Mouse (Mus musculus) gastrocnemius, postnatal 4 days (tissue): ENCODE measurements at regions not wholly inside any gene's neighbourhood (a gene's known extent, or its start where the extent isn't known, plus 50 kb on each side); places are given as distances from the start of the nearest gene placed in this dataset.
A peak's percentile ranks its signal among the peaks of the same experiment; 100 is the strongest.

Experiments
- DNase-seq, 2 experiments: peaks; one replicate each; pipeline ENCODE4 v3.0.0; 2021 to 2022; ENCODE audit warnings: low spot score in 2 of 2, mixed read lengths in 2 of 2

DNA sequence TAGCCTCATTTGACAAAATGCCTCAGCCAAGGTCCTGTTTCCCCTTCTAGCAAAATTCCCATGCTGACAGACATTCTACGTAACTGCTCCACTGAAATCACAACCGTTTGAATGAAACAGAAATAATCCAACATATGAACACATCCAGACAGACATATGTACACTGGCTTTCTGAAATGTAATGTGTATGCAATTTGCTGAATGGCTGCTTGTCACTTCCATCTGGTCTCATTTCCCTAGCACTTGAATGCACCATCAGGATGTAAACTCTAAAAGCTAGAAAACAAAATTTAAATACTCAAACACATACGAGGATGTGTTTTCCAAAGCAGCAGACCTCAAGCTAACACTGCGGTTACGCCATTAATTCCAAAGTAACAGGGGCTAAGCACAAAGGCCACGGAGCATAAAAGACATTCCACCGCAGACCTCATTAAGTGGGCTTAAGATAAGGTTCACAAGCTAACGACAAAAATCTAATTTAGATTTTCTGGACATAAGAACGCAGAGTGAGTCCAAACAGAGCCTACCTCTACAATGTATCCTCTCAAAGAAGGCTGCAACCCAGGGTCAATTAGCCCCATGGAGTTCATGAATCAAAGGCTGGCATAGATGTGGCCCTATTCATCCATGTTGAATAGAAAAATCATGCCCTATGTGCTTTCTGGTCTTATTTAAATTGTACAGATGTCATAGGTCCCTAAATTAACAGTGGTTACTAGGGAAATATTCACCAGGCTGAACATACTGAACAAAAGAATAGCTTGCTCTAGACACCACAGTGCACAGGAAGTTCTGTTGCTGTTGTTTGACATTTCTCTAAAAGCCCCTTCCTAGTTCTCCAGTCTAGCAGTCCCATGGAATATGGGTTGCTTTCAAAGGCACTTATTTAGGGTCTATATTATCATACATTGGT is 630.5 kb downstream of the Nedd1 start:
- no peak for DNase-seq

DNA sequence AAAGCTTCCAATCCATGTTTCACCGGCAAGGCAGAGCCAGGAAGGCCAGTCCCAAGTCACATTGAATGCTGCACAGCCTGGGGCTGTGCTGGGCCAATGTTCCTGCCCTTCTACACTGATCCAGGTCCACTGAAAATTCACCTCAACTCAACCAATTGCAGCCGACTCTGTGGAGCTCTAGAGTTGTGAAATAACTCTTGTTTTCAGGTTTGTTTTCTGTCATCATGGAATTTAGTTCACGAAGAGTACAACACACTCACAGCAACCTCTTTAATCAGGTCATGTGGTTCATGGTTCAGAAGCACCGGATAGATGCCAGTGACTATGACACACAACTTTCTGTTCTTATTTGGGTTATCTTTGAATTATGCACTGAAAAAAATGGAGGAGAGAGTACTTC is 640.1 kb downstream of the Nedd1 start:
- DNase-seq, result no peak

DNA sequence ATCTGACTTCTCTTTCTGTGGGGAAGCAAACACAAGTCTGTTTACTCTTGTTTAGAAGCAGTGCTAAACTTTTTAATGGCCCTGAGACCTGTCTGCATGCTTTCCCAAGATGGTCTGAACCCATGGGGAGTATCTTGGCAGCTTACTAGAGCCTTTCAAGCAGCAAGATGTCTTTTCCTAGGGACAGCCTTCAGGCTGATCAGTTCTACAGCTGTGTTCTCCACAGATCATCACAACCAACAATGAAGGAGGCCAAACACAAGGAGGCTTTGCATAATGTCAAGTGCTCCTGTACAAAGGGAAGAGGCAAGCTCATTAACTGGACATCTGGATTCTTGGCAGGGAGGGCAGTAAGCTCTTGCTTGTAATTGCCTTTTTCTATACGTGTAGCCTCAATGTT is 641.0 kb downstream of the Nedd1 start:
- DNase-seq, result no peak

DNA sequence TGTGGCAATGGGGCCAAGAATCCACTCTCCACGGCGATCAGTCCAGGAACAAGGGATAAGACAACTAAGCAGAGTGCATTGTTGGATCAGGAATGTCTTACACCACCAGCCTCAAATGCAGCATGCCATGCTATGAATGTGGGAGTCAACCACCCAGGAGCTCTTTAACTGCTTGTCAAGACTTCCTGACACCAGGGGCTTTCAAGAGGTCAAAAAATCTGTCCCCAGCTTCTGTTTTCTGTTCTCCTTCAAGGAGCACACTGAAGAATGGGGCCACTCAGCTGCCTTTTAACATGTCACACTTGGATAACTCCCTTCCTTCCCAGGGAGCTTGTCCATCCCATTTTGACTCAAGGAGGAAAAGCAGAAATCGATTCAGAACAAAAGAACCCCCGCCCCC is 642.8 kb downstream of the Nedd1 start:
- DNase-seq, result no peak

DNA sequence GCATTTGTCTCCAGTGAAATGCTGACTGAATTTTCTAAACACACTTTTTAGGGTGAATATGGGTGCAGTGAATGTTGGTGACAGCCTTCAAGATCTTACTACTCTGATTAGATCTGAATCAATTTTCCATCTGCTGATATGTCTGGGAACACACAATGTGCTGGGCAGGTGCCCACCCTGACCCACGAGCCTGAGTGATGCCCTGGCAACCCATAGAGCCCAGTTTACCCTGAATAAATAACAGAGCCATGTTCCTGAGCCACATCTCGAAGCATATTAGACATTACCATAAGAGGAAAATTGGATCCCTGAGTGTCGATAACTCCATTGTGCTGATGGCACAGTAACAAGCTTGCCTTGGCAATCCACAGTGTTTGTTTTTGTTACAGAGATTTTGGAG is 644.9 kb downstream of the Nedd1 start:
- DNase-seq, result no peak

DNA sequence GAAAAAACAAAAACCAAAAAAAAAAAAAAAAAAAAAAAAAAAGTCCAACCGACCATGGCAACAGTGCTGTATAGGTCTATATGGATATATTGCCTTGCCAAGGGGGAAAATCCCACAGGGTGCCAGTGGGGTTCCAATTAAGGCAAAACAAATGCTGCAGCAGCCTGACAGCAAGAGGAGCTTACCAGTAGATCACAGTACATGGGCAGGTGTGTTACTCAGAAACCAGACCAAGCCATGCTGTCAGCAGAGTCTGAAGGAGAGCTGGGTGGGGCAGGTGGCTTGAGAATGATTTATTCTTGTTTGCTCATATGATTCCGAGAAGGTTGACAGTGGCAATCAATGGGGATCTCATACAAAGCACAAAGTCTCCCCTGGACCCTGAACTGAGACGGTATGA is 645.5 kb downstream of the Nedd1 start:
- no peak for DNase-seq

DNA sequence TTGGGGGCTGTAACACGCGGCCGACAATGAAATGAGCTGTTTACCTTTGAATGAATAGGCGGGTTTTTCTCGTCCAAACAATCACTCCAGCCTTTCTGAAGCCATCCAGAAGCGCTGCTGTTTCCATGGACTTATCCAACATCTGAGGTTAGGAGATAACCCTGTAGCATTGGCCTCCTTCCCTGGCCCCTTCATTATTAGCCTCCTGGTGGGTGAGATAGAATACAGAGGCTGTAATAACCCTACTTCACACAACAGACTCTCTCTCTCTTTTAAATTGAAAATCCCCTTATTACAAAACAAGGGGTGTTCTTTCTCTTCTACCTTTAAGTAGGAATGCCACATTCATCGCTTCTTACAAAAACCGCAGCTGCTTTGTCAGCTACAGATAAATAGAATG is 646.8 kb downstream of the Nedd1 start:
- no peak for DNase-seq

DNA sequence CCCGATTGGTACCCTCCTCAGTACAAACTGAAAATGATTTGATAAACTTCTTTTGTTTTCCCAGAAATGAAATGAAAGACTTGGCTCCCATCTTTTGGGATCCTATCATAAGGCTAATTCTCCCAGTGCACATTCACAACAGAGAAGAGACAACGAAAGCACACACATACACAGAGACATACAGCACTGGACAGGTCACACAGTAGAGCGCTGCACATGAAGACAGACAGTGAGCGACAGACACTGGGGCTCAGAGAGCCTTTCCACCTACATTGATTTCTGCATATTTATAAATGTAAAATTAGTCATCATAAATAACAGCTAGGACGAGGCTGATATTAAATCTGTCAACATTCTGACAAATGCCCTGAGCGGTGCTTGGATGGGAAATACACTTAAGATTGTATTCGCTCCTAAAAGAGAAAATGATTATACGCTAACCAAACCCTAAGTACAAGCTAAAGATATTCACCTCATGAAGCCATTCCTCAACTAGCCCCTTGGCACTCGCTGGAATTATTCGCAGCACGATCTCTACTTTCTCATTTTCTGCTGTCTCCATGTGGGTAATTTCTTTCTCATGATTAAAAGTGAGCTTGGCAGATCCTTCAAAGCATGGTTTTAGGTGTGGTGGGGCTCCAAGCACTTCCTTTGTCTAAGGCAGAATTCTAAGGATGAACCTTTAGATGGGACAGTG is 647.4 kb downstream of the Nedd1 start:
- DNase-seq, result no peak

DNA sequence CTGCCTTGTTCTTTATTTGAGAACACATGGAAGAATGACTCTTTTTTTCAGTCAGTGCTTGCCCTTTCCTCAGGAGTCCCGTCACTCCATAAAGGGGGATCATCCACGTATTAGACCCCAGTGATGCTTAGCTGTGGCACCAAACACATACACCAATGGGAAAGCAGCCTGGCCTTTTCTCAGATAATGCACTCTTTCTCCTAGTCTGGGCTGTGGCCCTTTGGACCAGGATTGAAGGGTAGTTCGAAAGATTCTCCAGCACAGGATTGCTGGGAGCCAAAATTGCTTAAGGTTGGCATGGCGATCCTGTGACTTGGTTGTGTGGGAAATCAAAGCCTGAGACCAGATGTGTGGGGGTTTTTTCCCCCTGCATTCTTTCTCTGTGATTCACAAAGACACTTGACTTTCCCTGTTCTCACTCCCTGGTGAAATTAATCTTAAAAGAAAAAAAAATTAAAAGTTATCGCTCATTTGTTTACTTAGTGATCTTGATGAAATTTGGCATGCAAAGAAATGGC is 648.3 kb downstream of the Nedd1 start:
- no peak for DNase-seq

DNA sequence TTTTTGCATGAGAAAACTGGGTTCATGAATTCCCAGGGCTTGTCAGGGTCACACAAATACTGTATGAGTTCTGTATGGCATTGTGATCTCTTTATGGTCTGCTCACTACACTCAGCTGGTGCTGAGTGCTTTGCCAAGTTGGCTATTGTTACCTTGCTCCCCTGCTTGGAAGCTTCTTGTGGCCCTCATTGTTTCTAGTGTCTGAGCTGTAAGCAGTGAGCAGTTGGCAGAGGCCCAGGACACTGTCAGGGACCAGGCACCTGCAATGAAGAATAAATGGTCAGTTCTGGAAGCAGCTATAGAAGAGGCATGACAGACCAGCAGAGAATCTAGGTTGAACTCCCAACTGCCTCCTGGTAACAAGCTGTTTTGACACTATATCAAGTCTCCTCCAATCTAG is 677.4 kb downstream of the Nedd1 start:
- DNase-seq, result no peak

DNA sequence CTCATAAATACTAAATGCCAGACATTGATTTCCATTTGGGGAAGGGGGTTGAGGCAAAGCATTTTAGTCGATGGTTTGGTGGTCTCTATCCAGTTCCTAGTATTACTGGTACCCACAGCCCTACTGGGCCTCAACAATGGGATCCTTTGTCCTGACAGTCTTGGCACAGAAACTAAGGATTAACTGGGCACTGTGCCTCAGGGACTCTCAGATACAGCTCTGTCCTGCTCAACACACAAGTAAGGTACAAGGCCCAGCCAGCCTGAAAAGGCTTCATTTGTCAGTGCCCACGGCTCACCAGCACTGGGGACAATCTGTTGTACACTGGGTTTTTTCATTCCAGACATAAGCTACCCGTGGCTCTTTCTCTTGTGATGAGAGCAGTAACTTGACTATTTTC is 686.0 kb downstream of the Nedd1 start:
- DNase-seq, result no peak

DNA sequence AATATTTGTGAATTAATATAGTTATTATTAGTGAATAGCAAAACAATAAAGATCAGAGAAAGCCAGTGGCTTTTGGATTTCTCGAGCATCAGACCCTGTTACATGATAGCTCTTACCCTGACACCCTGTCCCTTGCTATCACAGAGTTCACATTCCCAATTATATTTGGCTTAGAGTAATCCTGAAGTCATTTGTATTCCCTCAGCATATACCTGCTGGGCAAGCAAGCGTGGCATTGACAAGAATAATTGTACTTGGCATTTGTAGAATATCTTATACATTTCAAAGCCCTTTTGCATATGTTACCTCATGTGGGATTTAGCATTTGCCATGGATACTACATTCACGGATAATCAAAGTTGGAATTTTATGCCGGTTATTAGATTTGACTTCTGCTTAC is 692.0 kb downstream of the Nedd1 start:
- DNase-seq, result no peak

DNA sequence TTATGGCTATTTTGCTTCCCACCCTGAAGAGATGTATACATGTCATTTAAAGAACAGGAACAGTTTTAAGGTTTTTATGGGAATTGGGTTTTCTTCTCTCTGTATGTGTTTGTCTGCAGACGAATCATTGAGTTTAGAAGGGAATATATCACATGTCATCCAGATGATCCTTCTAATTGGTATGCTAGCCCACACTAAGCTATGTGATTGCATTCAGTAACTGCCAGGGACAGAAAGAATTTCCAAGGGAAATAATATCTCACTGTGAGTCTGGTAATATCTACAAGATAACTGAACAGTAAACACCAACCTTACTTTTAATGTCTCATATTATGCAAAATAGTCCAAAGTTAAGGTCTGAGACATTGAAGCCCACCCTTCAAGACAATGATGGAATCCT is 698.0 kb downstream of the Nedd1 start:
- DNase-seq, result no peak

DNA sequence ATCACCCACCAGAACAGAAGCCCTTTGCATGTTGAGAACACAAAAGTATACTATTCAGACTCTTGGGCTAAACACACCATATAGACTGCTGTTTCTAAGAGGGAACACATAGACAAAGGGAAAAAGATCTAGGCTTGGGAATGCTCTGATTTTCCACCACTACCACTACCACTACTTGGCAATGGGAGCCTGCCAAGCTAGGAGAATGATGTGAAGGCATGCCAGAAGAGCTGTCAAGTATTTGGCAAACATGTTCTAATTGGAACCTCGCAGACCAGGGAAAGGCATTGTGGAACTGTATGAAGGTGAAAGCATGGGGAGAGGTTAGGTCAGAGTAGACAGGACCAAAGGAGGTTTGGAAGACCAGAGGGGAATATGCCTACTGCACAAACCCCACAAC is 701.2 kb downstream of the Nedd1 start:
- no peak for DNase-seq

DNA sequence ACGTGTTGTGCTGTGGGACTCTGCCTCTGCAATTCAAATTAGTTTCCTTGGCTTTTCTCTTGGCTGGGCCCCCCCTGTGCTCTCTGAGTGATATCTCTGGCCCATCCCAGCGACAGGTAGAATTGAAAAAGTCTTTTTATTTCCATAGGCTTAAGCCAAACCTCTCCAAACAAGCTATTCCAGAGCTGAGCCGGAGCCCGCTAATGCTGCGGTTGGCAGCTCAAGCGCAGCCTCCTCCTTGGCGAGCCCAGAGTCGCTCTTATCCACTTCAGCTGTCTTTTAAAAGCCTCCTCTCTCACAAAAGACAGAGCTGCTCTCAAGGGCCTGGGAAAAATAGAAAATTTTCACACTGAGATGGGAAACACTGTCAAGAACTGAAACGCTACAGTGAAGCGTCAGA is 712.7 kb downstream of the Nedd1 start:
- no peak for DNase-seq

DNA sequence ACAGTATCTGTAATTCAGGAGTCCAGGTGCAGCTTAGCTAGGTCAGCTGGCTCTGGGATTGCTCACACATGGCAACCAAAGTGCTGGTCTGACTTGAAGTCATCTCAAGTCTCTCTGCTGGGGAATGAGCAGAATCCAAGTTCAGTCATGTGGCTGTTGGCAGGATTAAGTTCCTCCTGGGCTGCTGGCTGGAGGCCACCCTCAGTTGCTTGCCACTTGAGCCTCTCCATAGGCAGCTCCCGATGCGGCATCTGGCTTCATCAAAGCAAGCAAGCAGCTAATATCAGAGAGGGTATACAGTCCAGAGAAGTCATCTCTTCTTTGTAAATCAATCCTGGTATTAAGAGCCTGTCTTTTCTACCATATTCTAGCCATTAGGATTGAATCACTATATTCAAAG is 714.3 kb downstream of the Nedd1 start:
- peak in 1 of 2 experiments; percentile 7 for DNase-seq

DNA sequence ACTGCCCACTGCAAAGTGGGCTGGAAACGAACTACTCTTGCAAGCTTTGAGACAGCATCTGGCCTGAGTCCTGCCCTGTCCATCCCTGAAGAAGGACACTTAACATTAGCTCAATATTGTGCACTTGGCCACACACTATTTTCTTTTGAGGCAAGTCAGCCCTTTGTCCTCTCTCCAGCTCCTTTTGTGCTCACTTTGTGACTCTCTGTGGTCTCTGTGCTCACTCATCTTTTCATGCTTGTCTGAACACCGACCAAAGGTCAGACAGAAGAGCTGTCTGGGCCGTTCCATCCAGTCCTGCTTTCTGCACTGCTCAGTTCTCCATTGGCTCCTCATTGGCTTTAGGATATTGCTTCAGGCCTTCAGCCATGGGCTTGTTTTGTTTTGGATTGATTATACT is 715.8 kb downstream of the Nedd1 start:
- no peak for DNase-seq

DNA sequence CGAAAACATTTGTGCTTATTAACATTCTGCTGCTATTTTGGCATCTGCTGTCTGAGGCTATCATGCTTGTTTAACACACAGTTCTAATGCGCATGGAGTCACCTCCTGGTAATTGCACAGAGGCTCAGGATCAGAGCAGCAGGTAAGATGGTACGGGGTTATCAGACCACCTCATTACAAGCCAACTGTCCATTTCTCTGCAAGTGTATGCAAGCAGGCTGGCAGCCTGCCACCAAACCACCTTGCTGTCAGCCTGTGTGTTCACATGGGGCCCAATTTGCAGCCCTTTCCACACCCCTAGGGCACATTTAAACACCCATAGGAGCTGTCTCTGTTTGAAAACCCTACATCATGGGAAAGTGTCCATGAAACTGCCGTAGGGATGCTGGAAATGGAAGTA is 731.2 kb downstream of the Nedd1 start:
- no peak for DNase-seq

DNA sequence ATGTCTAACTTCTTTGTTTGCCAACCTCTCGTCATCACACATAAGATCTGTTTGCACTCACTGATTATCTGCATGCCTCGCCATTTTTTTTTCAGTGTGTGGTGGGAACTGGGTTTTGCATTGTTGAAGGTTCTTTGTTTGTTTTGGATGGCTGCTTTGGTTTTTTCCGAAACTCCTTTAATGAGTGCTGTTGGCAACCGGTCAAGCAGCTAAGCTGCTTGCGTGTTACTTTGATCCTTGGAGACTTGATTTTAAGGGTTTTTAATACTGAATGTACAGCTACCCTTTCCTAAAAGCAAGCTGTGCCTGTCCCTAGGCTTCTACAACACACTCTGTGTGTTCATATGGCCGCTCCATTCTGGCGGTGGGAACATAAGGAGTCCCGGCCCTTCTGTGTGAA is 733.9 kb downstream of the Nedd1 start:
- DNase-seq, result no peak

DNA sequence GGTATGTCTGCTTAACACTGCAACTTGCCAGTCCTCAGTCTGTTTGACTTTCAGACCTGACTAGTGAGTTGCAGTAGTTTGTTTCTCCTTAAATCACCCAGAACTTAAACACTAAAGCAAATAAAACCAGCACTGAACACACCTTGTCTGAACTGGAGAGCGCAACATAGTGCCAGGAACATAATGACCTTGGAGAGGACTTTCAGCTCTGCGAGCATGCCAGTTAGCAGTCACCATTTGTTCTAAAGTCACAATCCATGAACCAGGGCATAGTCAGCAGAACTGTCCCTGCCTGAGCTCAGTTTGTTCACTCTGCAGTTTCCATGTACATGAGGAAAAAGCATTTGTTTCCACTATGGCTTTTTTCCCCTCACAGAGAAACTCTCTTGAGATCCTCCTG is 742.4 kb downstream of the Nedd1 start:
- no peak for DNase-seq

DNA sequence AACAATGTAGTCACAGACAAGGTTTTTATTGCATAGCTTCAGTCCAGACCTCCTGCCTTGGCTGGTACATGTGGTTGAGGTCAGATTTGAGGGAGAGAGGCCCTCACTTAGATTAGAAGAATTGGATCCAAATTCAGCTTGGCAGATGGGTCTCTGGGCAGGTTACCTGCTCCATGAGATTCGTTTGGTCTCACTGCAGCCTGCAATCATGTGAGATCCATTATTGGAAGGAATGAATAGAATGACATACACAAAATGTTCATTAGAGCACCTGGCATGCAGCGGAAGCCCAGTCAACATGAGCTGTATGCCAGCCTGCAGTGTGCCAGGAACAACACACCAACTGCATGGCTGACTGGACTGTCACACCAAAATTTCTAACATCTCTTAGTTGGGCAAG is 750.3 kb downstream of the Nedd1 start:
- DNase-seq, result no peak

DNA sequence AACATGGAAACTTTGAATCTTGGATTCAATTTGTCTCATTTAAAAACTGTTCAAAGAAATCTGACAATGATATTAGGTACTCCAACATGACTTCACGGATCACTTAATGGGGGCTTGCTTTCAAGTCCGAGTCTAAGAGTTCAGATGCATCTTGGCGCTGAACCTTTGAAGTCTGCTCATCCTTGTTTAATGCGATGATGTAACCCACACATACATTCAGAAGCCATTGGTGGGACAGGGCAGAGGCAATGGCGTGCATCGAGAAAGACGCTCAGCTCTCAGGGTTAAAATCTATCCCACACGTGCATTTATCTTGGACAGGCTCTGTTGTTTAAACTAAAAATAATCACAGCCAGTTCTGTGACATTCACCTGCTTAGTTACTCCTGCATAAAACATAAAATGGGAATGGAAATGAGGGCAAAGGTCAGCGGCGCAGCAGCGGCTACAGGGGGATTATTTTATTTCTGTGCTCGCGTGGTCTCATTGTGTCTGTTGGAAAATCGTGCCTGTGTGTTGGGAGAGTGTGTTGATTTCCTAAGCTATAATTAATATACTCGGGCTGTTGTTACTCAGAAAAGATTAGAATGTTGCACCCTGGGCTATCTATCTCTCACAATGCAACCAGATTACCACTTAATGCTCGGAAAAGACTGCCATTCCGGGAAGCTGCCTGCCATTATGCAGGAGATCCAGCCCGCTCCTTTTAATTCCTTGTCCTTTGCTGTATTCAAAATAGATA is 754.5 kb downstream of the Nedd1 start:
- no peak for DNase-seq
